Mouse (Mus musculus) bone marrow, adult 2 months (tissue): ENCODE measurements at regions not wholly inside any gene's neighbourhood (a gene's known extent, or its start where the extent isn't known, plus 50 kb on each side); places are given as distances from the start of the nearest gene placed in this dataset.

ENCODE experiments used
- H3K27ac ChIP-seq: fragments of 200-500 bp; 2 replicates; pipeline ENCODE4 v1.5.1; 2012; ENCODE audit warnings: low read depth, mild to moderate bottlenecking, control low read depth, inconsistent platforms, low read length; ENCODE audit not compliant: control insufficient read depth, poor library complexity, insufficient read depth
- H3K4me1 ChIP-seq: fragments of 200-500 bp; 2 replicates; pipeline ENCODE4 v1.6.1; 2011; ENCODE audit warnings: low read length; ENCODE audit not compliant: control insufficient read depth, insufficient read depth
- H3K4me3 ChIP-seq: fragments of 200-500 bp; replicated peaks from 2 replicates; pipeline ENCODE3; 2011; ENCODE audit warnings: mild to moderate bottlenecking, low read depth, low read length, control low read depth; ENCODE audit not compliant: control insufficient read depth
- CTCF ChIP-seq: fragments of 200-500 bp; IDR thresholded peaks from 2 replicates; pipeline ENCODE4 v1.5.1; 2011; ENCODE audit warnings: low read length, control low read depth; ENCODE audit not compliant: control insufficient read depth, insufficient read depth
- POLR2A ChIP-seq: fragments of 200-500 bp; IDR thresholded peaks from 2 replicates; pipeline ENCODE4 v1.6.1; 2011; ENCODE audit warnings: low read depth, mild to moderate bottlenecking, control low read depth, low read length, borderline replicate concordance; ENCODE audit not compliant: control insufficient read depth
- WGBS: fragments of 180-500 bp; shearing (Covaris S2); methylation state at CpG from one replicate; pipeline ENCODE4 v1.1.7; 2018; 5-methylcytosine and 5-hydroxymethylcytosine counted together

DNA sequence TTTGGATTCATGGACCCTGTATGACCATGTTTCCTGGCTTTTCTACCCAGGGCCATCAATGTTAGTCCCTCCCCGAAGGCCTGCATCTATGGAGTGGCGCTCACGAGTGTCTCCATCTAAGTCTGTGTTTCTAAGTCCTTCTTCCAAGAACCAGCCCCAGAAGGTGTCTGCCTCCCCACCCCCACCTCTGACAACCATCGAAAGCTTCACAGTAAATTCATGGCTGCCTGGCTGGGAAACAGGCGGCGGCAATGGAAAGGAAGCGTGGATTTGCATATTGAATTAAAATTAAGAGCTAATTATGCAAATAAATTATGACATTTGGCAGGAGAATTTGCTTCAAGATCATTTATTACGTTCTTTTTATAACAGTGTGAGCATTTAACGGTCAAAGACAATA, 83.9 kb downstream of the Hif1an start:
- Histone ChIP-seq H3K27ac (no peak overlapping the region), H3K4me1 (no peaks in the 10 kb centered on the region), H3K4me3 (no peak overlapping the region)
- no peak for TF ChIP-seq CTCF
- TF ChIP-seq POLR2A: no peak
- 68% methylated on average over 9 of the region's 9 CpGs for WGBS

DNA sequence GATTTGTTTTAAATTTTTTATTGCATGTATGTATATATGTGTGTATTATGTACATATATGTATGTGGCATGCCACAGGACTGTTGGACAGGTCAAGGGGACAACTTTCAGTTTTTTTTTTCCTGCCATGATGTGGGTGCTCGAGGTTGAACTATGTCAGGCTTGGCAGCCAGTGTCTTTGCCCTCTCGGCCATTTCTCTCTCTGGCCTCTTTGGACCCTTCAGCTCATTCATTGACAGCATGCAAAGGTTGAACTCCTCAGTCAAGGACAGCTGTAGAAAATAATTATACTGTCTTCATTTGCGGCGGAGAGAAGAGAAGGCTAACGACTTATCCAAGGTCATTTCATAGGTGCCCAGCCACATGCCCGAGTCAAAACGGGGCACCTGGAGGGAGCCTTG, 86.6 kb downstream of the Hif1an start:
- no peak overlapping the region for H3K4me3 ChIP-seq
- 63% methylated on average over 7 of the region's 7 CpGs for WGBS
- H3K27ac ChIP-seq: no peak overlapping the region
- TF ChIP-seq CTCF: no peak
- H3K4me1 ChIP-seq: no peaks in the 10 kb centered on the region

DNA sequence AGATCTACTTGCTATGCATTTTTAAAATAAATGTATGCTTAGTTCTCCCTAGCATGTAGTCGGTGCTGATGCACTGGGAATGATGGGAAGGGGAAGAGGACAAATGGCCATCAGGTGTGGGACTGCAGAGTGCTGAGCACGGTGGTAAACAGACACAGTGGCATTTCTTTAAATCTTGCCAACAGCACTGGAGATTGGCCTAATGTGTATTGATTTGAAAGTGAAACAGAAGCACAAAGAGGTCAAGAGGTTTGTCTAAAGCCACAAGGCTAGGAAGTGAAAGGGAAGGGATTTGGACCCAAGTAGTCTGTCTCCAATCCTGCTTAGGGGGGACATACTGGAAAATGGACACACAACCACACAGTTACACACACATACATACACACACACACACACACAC, 88.2 kb downstream of the Hif1an start:
- WGBS: 18% methylated on average over 2 of the region's 2 CpGs
- Histone ChIP-seq H3K4me3 (no peak overlapping the region), H3K27ac (no peak overlapping the region), H3K4me1 (no peaks in the 10 kb centered on the region)
- TF ChIP-seq POLR2A (no peak), CTCF (no peak)

DNA sequence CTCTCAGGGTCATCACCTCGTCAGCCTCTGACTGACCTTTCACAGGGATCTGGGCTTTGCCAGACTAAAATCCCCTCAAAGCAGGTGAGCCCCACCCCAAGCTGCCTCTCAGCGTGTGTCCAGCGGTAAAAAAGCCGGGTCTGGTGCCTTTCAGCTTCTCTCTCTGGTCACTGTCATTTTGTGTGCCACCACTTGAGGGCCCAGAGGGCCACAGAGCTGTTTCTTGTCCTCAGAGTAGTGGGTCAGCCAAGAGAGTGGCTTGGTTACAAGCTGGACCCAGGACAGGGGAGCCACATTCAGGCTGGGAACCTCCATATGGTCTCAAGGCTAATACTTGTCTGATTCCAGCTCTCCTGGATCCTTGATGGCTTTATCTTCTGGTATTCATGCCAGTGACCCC, 89.0 kb downstream of the Hif1an start:
- no peak overlapping the region for H3K4me3 ChIP-seq
- H3K27ac ChIP-seq: no peak overlapping the region
- WGBS: 12% methylated on average over 4 of the region's 4 CpGs
- H3K4me1 ChIP-seq: no peaks in the 10 kb centered on the region
- TF ChIP-seq POLR2A: no peak

DNA sequence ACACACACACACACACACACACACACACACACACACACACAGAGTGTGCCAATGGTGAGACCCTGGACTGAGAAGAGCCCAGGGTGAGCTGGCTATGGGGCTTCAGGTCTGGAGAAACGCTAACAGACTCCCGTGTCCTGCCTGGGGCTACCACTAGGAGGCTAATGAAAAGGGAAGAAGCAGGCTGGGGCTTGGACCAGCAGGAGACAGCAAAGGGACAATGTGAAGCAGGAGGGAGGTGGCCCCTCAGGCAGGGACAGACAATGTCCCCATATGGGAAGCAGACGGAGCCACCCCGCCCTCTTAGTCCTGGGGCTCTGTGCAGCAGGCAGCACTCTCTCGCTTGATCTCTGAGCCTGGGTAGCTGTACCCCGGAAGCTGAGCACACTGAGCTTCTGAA, 93.1 kb downstream of the Hif1an start:
- H3K4me3 ChIP-seq: no peak overlapping the region
- H3K27ac ChIP-seq: no peak overlapping the region
- H3K4me1 ChIP-seq: no peaks in the 10 kb centered on the region
- 10% methylated on average over 6 of the region's 6 CpGs for WGBS
- TF ChIP-seq CTCF: no peak
- TF ChIP-seq POLR2A: no peak

DNA sequence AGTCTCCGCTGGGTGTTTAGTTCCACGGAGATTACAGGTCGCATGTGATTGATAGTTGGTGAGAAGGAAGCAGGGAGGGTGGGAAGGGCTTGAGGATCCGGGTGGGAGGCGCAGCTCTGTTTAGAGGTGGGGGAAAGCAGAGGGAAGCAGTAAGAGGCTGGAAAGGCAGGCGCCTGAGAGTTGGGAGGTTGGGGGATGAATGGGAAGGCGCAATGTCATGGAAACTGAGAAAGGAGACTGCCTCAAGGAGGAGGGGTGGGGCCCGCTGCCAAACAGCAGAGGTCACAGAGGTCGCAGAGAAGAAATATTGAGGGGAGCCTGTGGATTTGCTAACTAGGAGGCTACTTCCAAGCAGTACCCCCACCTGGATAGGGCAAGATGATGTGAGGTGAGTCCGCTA, 96.5 kb upstream of the Pax2 start:
- no peak overlapping the region for H3K4me3 ChIP-seq
- TF ChIP-seq CTCF (no peak), POLR2A (no peak)
- WGBS: 18% methylated on average over 10 of the region's 10 CpGs
- no peaks in the 10 kb centered on the region for H3K4me1 ChIP-seq
- no peak overlapping the region for H3K27ac ChIP-seq

DNA sequence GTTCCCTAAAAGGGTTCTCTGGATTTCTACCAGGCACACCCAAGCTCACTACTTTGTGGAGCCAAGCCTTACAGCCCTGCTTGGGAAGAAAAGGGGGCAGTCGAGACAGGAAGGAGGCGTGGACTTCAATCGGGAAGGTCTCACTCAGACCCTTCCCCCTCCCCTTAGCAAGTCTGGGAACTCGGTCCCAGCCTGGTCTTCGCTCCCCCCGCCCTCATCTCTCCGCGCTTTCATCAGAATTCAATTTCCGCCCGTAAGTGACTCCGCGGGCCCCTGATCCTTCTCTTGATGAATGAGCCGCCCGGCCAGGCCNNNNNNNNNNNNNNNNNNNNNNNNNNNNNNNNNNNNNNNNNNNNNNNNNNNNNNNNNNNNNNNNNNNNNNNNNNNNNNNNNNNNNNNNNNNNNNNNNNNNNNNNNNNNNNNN, 86.3 kb upstream of the Pax2 start:
- TF ChIP-seq CTCF (no peak), POLR2A (no peak)
- no peak overlapping the region for H3K4me3 ChIP-seq
- H3K4me1 ChIP-seq: no peaks in the 10 kb centered on the region
- no peak overlapping the region for H3K27ac ChIP-seq
- WGBS: 6% methylated on average over 14 of the region's 14 CpGs

DNA sequence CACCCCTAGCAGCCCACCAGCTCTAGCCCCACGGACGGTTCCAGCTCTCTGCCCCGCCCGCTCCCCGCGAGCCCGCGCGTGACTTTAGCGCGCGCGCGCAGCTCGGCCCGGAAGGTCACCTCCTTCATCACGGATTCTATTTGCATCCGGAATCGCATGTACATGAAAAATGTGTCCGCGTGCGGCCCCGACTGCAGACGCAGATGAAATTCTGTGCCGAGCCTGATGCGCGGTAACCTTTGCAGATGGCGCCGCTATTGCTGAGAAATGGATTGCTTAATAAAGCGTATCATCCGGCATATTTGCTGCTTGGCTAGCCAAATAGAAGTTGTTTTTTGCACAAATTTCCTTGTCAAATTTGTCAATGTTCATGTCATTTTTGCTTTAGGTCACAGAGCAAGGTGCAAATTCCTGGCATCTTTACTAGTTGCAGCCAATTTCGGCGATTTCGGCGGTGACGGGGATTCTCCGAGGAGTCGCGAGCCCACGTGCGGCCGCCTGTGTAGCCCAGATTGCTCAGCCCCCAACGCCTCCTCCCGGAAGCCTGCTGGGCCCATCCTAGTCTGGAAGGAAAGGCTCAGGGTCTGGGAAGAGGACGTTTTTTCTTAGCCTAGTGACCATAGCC, 81.1 kb upstream of the Pax2 start:
- 19% methylated on average over 45 of the region's 45 CpGs for WGBS
- no peak overlapping the region for H3K27ac ChIP-seq
- no peaks in the 10 kb centered on the region for H3K4me1 ChIP-seq
- TF ChIP-seq POLR2A (no peak), CTCF (no peak)
- H3K4me3 ChIP-seq: no peak overlapping the region

DNA sequence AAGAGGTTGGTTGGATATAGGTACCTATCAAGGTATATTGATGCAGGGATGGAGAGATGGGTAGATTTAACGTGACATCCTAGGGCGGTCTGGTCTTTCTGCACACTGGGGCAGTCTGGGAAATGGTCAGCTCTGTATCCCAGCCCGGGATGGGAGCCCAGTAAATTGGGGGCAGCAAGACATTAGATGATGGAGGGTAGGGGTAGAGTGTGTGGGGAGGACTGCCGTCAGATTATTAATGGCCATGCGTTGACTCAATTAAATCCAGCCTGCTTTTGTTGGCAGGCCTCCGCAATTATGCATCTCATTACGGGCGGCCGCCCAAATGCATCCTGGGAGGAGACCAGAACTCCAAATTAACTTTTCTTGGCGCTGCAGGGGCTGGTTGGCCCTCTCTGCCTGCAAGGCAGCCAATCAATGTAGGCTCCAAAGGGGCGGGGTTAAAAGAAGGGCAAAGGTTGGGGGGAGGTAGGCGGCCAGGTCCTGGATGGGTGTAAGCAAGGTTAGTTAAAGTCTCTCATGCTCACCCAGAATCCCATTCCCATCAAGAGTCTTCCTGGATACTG, 79.2 kb upstream of the Pax2 start:
- no peaks in the 10 kb centered on the region for H3K4me1 ChIP-seq
- 12% methylated on average over 12 of the region's 12 CpGs for WGBS
- TF ChIP-seq CTCF (no peak), POLR2A (no peak)
- no peak overlapping the region for H3K4me3 ChIP-seq
- no peak overlapping the region for H3K27ac ChIP-seq
